Mouse (Mus musculus): ENCODE results near the gene Rapgef6.

Gene Rapgef6

GRCm38 (mm10) chr11:54733546-54733945 is 210.9 kb downstream of the Rapgef6 start:
- no peak for DNase-seq (ENCODE audit: low spot score in 2 of 2)

DNA sequence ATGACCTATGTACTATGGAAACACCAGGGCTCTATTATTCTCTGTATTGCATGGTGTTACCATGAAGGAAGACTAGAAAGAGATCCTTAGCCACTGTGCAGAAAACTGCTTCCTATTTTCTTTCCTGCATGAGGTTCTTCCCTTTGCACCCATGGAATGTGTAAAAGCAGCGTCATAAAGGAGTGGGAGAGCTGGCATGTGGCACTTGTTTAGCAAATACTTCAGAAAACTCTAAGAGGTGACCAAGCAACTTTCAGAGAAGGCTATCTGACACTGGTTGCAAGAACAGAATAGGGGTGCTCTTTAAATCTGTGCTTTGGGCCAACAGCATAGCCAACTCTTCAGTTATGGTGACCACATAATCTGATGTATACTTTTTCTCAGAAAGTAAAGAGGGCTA is 212.5 kb downstream of the Rapgef6 start:
- no peak for DNase-seq (ENCODE audit: low spot score in 2 of 2)

GRCm38 (mm10) chr11:54736903-54737302 is 214.3 kb downstream of the Rapgef6 start:
- DNase-seq (ENCODE audit: low spot score in 2 of 2), result no peak

DNA sequence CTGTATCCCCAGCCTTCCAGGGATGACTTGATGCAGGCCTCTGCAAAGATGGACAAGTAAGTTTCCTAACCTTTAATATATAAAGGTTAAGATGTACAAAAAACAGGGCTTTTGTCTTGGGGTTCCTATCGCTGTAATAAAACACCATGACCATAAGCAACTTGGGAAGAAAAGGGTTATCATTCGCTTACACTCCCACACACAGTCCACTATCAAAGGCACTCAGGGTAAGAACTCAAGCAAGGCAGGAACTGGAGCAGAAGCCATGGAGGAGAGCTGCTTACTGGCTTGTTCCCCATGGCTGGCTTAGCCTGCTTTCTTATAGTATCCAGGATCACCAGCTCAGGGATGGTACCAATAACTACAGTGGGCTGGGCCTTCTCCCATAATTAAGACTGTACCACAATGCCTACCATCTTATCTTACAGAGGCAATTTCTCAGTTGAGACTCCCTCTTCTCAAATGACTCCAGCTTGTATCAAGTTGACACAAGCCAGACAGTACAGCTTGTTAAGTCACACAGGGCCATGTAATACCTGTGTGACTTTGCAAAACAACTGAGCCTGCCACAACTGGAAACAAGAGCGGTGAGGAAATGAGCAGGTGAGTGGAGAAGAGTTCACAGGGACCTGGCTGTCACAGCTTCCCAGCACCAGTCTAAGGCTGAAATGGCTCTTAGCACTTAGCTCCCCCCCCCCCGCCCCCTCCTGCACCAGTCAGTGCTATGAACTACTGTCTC is 216.5 kb downstream of the Rapgef6 start:
- DNase-seq (ENCODE audit: low spot score in 2 of 2), result no peak

DNA sequence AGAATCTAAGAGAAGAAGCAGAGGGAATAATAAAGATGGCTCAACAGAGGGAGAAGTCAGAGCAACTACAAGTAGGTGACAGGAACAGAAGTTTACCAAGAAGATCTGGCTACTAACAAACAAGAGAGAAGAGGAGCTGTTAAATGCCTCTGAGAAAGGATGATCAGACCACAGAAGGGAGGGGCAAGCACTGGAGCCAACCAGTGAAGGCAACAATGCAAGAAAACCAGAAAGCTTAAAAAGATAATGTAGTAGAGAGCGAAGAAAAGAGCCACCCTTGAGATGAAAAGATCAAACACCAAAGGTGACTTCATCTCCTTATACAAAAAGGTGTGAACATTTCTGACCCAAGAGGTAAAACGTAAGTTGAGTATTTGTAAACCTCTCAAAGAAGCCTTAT is 218.7 kb downstream of the Rapgef6 start:
- no peak for DNase-seq (ENCODE audit: low spot score in 2 of 2)

GRCm38 (mm10) chr11:54744231-54744630 is 221.6 kb downstream of the Rapgef6 start:
- no peak for DNase-seq (ENCODE audit: low spot score in 2 of 2)
